Mouse (Mus musculus): ENCODE data around the gene Cltb.
A peak's percentile ranks its signal among the peaks of the same experiment; 100 is the strongest.
"Not testable (repeated sequence)": the region's sequence is repeated elsewhere in the genome, so short reads cannot be mapped to it uniquely, and the experiment has no call there.

Cltb gene

DNA sequence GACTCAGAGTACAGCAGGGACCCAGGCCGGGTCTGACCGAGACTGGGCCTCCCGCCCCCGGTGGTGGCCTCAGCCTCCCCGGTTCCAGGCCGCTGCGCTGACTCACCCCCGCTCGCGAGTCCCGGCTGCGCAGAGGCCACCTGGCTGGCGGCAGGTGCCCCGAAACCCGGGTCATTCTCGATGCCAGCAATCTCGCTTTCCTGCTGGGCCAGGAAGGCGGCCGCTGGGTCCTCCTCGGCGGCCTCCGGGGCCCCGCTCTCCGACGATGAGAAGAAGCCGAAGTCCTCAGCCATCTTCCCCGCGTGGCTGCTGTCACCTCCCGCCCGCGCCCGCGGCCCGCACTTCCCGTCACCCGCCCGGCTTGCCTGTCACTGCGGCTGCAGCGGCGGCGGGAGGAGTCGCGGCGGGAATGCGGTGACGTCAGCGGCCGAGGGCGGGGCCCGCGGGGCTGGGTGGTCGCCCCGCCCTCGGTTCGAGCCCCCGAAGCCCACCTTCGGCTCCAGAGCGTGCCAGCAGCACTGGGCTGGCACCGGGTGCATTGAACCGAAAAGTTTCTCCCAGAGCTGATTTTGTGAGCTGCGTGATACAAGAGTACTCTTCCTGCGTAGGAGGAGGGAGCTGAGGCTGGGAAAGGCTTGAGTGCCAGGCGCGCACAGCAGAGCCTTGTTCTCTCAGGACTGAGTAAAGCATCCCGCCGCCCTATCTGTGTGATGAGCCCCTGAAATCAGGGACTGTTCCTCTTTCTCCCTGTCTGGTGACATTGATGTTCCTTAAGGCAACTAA is at the start of gene Cltb:
Gene Cltb, minus strand, starts transcription at position 373 of the 783 bp plus-strand sequence.
- peak; percentile 93 for DNase-seq

DNA sequence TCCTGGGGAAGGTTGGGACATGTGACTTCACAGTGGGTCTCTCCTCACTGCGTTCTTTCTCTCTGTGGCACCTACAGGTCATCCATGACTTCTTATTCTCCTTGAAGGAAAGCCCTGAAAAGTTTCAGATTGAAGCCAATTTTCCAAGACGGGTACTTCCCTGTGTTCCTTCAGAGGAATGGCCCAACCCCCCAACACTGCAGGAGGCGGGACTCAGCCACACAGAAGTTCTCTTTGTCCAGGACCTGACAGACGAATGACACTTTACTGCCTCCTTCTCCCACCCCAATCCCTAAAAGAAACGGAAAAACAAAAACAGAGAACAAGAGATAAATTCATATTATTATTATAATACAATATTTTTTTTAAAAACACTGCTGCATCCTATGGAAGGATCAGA is 49.7 kb upstream of the Cltb start:
- no peak for DNase-seq

- no peak for DNase-seq
Observed at GRCm38 (mm10) chr13:54650461-54650860, 39.3 kb upstream of the Cltb start.

GRCm38 (mm10) chr13:54635011-54635410 is 23.9 kb upstream of the Cltb start:
- DNase-seq, result no peak

GRCm38 (mm10) chr13:54632731-54633277 is 21.7 kb upstream of the Cltb start:
- no peak for DNase-seq

DNA sequence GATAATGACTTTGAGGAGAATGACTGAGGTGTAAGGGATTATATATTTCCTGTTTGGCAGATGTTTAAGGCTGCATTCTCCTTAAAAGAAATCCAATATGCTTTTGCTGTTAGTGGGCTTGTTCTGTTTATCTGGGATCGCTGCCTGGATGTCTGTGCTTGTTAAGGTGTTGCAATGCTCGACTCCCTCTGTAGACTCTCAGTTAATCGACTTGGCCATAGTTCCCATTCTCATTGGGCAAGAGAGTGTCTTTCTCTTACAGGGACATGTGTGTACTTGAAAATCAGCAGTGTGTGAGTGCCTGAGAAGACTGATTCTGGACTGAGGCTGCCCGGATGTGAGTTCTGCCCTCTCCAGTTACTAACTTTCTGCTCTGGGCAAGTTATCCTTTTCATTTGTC is 18.0 kb upstream of the Cltb start:
- DNase-seq, result no peak

- no peak for DNase-seq
Observed at GRCm38 (mm10) chr13:54621960-54622521, 10.9 kb upstream of the Cltb start.

DNA sequence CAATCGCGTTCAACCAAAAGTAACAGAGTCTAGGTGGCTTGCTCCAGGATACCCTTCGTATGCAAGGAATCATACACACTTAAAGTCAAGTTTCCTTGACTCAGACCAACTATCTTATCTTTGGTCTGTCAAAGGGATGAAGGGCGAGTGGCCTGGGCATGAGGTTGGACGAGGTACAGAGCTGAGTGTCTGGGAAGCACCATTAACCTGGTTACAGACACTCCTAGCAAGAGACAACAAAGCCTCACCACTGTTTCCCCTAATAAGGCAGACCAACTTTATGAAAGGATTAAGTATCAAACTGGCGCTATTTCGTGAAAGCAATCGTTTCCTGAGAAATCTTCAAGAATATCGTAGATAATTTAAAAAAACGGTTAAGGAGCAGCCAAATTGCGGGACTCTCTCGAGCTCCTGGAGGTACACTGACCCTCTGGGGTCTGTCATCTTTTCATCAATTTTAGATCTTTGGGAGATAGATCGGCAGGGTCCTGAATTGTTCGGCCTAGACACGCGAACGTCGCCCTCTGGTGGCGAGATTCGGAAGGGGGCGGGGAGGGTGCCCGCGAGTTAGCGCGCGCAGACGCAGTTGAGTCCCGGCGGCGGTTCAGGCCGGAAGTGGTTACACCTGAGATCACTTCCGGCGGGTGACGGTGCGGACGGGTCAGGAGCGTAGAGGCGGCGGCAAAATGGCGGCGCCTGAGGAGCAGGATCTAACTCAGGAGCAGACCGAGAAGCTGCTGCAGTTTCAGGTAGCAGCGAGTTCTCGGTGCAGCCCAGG is 10.2 kb upstream of the Cltb start, which contains the start of gene Faf2:
Gene Faf2, plus strand, starts transcription at position 630 of the 778 bp plus-strand sequence.
- peak; percentile 99 for DNase-seq

DNA sequence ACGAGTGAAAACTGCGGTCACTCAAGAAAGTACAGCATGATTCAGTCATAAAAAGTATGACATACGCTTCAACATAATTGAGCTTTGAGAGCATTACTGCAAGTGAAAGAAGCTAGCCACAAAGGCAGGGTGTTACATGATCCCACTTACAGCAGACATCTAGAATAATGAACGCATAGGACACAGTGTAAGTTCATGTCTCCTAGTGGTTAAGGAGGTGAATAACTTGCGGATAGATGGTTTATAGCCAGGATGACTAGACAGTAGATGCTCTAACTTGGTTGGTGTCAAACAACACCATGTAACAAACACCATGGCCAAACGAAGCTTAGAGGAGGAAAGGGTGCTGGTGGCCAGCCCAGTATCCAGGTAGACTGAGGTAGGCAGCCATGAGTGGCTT is 5.9 kb upstream of the Cltb start:
- DNase-seq, result no peak

DNA sequence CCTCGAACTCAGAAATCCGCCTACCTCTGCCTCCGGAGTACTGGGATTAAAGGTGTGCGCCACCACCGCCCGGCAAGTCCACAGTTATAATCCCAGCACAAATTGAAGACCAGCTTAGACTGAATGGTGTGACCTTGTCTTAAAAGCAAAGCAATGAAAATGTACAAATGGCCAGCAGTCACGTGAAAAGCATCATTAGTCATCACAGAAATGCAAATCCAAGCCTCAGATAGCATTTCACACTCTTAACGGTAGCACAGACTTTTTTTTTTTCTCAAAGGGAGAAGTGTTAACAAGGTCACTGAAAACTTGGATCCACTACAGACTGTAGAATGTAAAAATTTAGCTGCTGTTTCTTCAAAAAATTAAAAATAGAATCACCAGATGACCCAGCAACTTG is 5.2 kb upstream of the Cltb start:
- DNase-seq, result no peak

GRCm38 (mm10) chr13:54613141-54613540 is 2.0 kb upstream of the Cltb start:
- not testable (repeated sequence) for DNase-seq

GRCm38 (mm10) chr13:54610613-54610971 is 552 bp downstream of the Cltb start:
- DNase-seq, result no peak

DNA sequence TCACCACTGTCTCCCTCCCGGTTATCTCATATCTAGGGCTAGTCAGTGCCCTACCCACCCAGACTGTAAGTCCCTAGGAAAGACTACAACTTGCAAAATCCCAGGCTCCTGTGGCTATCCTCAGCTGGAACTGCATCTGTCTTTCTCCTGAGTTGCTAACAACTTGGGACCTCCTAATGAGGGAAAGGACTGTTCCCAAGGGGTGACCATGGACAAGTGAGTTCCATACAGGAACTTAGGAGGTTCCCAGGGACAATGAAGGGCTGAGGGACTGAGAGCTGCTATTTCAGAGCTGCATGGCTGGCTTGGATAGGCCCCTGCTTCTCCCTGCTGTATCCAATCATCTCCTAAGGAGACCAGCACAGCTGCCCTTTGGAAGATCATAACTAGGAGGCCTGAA is 1.8 kb downstream of the Cltb start:
- DNase-seq, result no peak

- no peak for DNase-seq
Observed at GRCm38 (mm10) chr13:54608666-54609065, 2.5 kb downstream of the Cltb start.

- DNase-seq, result no peak
Observed at GRCm38 (mm10) chr13:54608002-54608401, 3.1 kb downstream of the Cltb start.

GRCm38 (mm10) chr13:54607204-54607603 is 3.9 kb downstream of the Cltb start:
- no peak for DNase-seq

- no peak for DNase-seq
Observed at GRCm38 (mm10) chr13:54605426-54605825, 5.7 kb downstream of the Cltb start.

GRCm38 (mm10) chr13:54604221-54604620 is 6.9 kb downstream of the Cltb start:
- DNase-seq, result no peak

GRCm38 (mm10) chr13:54603501-54603900 is 7.6 kb downstream of the Cltb start:
- DNase-seq, result peak; percentile 44

DNA sequence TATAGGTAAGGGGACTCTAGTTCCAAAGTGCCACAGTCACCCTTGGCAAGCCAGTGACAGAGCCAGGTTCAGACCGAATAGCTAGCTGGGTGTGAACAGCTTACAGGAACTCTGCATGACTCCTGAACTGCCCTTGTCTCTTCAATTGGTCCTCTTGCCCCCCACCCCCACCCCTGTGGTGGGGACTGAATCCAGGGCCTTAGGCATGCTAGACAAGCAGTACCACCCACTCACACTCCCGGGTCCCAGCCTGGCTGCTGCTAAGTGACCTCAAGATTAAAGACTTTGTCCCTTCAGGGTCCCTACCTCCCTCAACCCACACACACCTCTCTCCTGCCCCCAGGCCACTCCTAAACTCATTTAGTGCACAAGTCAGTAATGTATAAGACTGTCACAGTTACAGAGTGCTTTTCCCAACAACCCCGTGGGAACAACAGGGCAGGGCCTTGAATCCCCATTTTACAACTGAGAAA is 8.5 kb downstream of the Cltb start:
- no peak for DNase-seq

DNA sequence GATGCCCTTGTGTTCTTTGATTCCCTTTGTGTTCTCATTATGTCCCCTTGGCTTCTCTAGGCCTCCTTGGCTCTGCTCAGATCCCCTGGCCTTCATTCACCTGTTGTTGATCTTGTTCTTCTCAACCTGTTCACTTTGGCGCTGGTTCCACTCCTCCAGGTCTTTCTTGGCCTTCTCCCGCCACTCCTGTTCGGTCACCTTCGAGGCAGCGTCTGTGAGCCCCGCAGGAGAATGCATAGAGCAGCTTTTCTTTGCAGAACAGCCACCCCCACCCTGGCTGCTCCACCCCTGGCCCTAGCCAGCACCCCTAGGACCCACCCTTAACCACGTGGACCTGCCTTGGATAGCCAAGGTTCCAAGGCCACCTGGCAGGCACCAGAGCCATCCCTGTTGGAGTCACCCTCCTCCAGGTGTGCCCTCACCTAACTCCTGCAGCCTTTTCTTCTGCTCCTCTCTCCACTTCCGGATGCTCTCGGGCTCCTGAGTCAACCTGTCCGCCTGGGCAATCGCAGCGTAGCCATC is 12.5 kb downstream of the Cltb start:
- DNase-seq, result no peak

- DNase-seq, result no peak
Observed at GRCm38 (mm10) chr13:54596870-54597269, 14.3 kb downstream of the Cltb start.

DNA sequence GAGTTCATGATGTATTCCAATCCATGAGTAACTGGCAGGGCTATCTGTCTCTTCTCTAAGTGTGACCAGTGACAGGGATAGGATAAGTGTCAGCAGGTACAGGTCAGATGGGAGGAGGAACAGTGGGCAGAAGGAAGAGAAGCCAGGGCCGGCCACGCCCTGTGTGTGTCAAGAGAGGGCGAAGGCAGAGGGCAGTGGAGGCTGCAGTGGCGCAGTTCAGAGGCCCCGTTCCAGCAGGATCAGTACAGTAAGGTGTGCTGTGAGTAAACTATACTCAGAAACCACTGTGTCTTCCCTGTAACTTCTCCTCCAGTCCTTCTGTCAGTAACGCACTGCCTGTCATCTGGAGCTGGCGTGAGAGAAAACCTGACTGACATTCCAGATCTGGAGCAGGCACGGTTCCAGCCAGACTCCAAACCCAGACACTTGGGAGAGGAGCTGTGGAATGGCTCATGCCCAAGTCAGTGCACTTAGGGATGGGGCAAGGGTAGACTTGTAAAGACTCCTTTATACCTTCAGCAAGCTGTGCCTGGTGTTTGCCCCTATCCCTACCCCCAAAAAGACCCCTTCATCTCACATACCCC is 14.9 kb downstream of the Cltb start:
- no peak for DNase-seq

All from thymus, postnatal 4 days (tissue).